In the genomic region with DNA sequence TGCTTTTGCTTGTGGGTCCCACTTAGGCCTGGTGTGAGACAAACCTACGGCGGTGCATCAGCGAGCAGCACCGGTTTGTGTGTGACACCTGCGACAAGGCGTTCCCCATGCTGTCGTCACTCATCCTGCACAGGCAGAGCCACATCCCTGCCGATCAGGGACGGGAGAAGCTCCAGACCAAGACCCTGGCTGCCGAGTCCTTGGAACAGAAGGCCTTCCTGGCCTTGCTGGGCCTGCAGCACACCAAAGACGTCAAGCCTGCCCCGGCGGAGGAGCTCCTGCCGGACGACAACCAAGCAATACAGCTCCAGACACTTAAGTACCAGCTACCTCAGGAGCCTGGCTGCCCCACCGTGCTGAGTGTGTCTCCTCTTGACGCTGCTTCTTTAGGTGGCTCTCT, we compare ENCODE assay signal across 14 mouse cellular contexts.
"Had no signal": no experiment of that assay in that cellular context is flagged by ENCODE, and none has a peak within 500 bp of the region (broad histone marks: within the 10 kb centered on the region; RNA-seq: fewer than 3 reads in every experiment).

No protein-coding gene starts in this region.

- H3K4me1 ChIP-seq: limb, embryonic 10.5 days; liver, embryonic 15.5 days; midbrain, embryonic 15.5 days; neural tube, embryonic 13.5 days had no signal

- H3K9me3 ChIP-seq: limb, embryonic 10.5 days; liver, embryonic 15.5 days; megakaryocyte, embryonic 14.5 days; midbrain, embryonic 15.5 days; neural tube, embryonic 13.5 days had no signal

- H3K4me3 ChIP-seq: left cerebral cortex, adult 2 months; limb, embryonic 10.5 days; liver, embryonic 15.5 days; megakaryocyte, embryonic 14.5 days; midbrain, embryonic 15.5 days; neural tube, embryonic 13.5 days had no signal

- H3K9ac ChIP-seq: liver, embryonic 15.5 days; midbrain, embryonic 15.5 days; neural tube, embryonic 13.5 days had no signal

- H3K4me2 ChIP-seq: liver, embryonic 11.5 days; liver, embryonic 15.5 days; midbrain, embryonic 11.5 days; midbrain, embryonic 15.5 days; neural tube, embryonic 13.5 days had no signal

- DNase-seq: kidney, postnatal 25 days; lung, adult 2 months; right cerebral cortex, adult 18-20 months; right cerebral cortex, postnatal 25 days; thymus, postnatal 36 days had no signal

- H3K36me3 ChIP-seq: midbrain, embryonic 15.5 days had no signal

- H3K27me3 ChIP-seq: liver, embryonic 15.5 days; megakaryocyte, embryonic 14.5 days; midbrain, embryonic 15.5 days; neural tube, embryonic 13.5 days had no signal

- H3K27ac ChIP-seq: left cerebral cortex, adult 2 months; limb, embryonic 10.5 days; liver, embryonic 15.5 days; macrophage; midbrain, embryonic 15.5 days; neural tube, embryonic 13.5 days had no signal
